25 mouse cellular contexts compared by ENCODE assay signal in genomic region chr2:164800252-164801004, GRCm38 (mm10). TPM values are rescaled to one million over a fixed set of nuclear protein-coding genes. Genes with fewer than 3 reads are reported as not detected.
DNase-seq lines count a peak whose midpoint lies in the region; ATAC-seq and TF ChIP-seq lines count a peak whose summit lies in the region.
"Had no signal": no experiment of that assay in that cellular context is flagged by ENCODE, and none has a peak within 500 bp of the region (broad histone marks: within the 10 kb centered on the region; RNA-seq: fewer than 3 reads in every experiment).

No protein-coding gene starts in this region.

- H3K27ac ChIP-seq in kidney, postnatal 0 days: 0 out of 2 replicates have a peak overlapping the region, but pooled peaks have one; percentile 8
- no peak overlapping the region for H3K27ac ChIP-seq in kidney, embryonic 14.5 days (ENCODE audit: low read depth, low read length)
- no peak overlapping the region for H3K27ac ChIP-seq in kidney, embryonic 15.5 days
- H3K27ac ChIP-seq: embryonic facial prominence, embryonic 10.5 days; embryonic facial prominence, embryonic 12.5 days; forebrain, embryonic 13.5 days; forebrain, embryonic 15.5 days had no signal

- 82% methylated on average over 13 of the region's 13 CpGs for WGBS in kidney, postnatal 0 days
- WGBS in kidney, embryonic 14.5 days: 90% methylated on average over 13 of the region's 13 CpGs
- WGBS in kidney, embryonic 15.5 days: 85% methylated on average over 13 of the region's 13 CpGs

- no peaks in the 10 kb centered on the region for H3K9me3 ChIP-seq in kidney, postnatal 0 days (replicated peaks; ENCODE audit: low read length)
- no peaks in the 10 kb centered on the region for H3K9me3 ChIP-seq in kidney, embryonic 14.5 days (ENCODE audit: control insufficient read depth, low read length)
- H3K9me3 ChIP-seq in kidney, embryonic 15.5 days (replicated peaks): no peaks in the 10 kb centered on the region
- H3K9me3 ChIP-seq: embryonic facial prominence, embryonic 10.5 days; embryonic facial prominence, embryonic 12.5 days; forebrain, embryonic 13.5 days; forebrain, embryonic 15.5 days; G1E had no signal

- peaks cover 24% of the 10 kb centered on the region for H3K36me3 ChIP-seq in kidney, postnatal 0 days (ENCODE audit: insufficient read depth, low read length)
- H3K36me3 ChIP-seq in kidney, embryonic 14.5 days (ENCODE audit: control insufficient read depth, insufficient read depth, low read length): peaks cover 40% of the 10 kb centered on the region
- peaks cover 70% of the 10 kb centered on the region for H3K36me3 ChIP-seq in kidney, embryonic 15.5 days

- H3K27me3 ChIP-seq in kidney, postnatal 0 days (ENCODE audit: insufficient read depth, low read length): no peaks in the 10 kb centered on the region
- no peaks in the 10 kb centered on the region for H3K27me3 ChIP-seq in kidney, embryonic 14.5 days (ENCODE audit: control insufficient read depth, insufficient read depth, low read length)
- H3K27me3 ChIP-seq in kidney, embryonic 15.5 days: no peaks in the 10 kb centered on the region
- H3K27me3 ChIP-seq: CH12.LX; embryonic facial prominence, embryonic 12.5 days; forebrain, embryonic 13.5 days; forebrain, embryonic 15.5 days; Patski had no signal

- DNase-seq in kidney, adult 18-20 months: peak; percentile 25
- no peak for DNase-seq in kidney, adult 11 months
- DNase-seq in kidney, postnatal 0 days (ENCODE audit: low spot score): no peak
- peak; percentile 56 for DNase-seq in kidney, postnatal 14 days
- DNase-seq: adrenal gland, adult 8-10 months; adrenal gland, postnatal 14 days; adrenal gland, postnatal 36 days; B cell, adult 2 months; cerebellum, adult 11-12 months; cerebellum, adult 2 months; cerebellum, adult 9-10 months; cerebellum, postnatal 10 days; cerebellum, postnatal 25 days had no signal

- H3K4me2 ChIP-seq in kidney, postnatal 0 days (ENCODE audit: low read length): no peak overlapping the region
- no peak overlapping the region for H3K4me2 ChIP-seq in kidney, embryonic 14.5 days (replicated peaks; ENCODE audit: low read depth, low read length)
- no peak overlapping the region for H3K4me2 ChIP-seq in kidney, embryonic 15.5 days
- H3K4me2 ChIP-seq: embryonic facial prominence, embryonic 12.5 days; forebrain, embryonic 13.5 days; forebrain, embryonic 15.5 days had no signal

- H3K4me3 ChIP-seq in kidney, postnatal 0 days (replicated peaks; ENCODE audit: low read depth, low read length): no peak overlapping the region
- H3K4me3 ChIP-seq in kidney, embryonic 14.5 days (ENCODE audit: low read length): no peak overlapping the region
- H3K4me3 ChIP-seq in kidney, embryonic 15.5 days (replicated peaks): no peak overlapping the region
- H3K4me3 ChIP-seq: embryonic facial prominence, embryonic 10.5 days; embryonic facial prominence, embryonic 12.5 days; forebrain, embryonic 13.5 days; forebrain, embryonic 15.5 days had no signal

- no peak overlapping the region for H3K9ac ChIP-seq in kidney, postnatal 0 days (ENCODE audit: low read depth, low read length)
- H3K9ac ChIP-seq in kidney, embryonic 14.5 days (ENCODE audit: low read depth, low read length): no peak overlapping the region
- H3K9ac ChIP-seq in kidney, embryonic 15.5 days: no peak overlapping the region
- H3K9ac ChIP-seq: embryonic facial prominence, embryonic 12.5 days; forebrain, embryonic 13.5 days; forebrain, embryonic 15.5 days had no signal

- no peak for ATAC-seq in kidney, postnatal 0 days (replicated peaks; ENCODE audit: low FRiP score, low read depth)
- no peak for ATAC-seq in kidney, embryonic 14.5 days (ENCODE audit: low FRiP score, low TSS enrichment)
- no peak for ATAC-seq in kidney, embryonic 15.5 days (replicated peaks; ENCODE audit: low FRiP score)
- ATAC-seq: activated CD4-positive, CD25-positive, alpha-beta regulatory T cell, adult 4 months; CD4-positive, CD25-positive, alpha-beta regulatory T cell, adult 4 months; forebrain, embryonic 13.5 days; forebrain, embryonic 15.5 days; Patski had no signal

- no peak for TF ChIP-seq CTCF in kidney, postnatal 0 days (IDR thresholded peaks at IDR 0.05; ENCODE audit: low read depth)

- 0 out of 2 replicates have a peak, but pooled peaks cover 14% of the 10 kb centered on the region for H3K4me1 ChIP-seq in kidney, postnatal 0 days (replicated peaks; ENCODE audit: insufficient read depth, low read length)
- H3K4me1 ChIP-seq in kidney, embryonic 14.5 days (ENCODE audit: control insufficient read depth, insufficient read depth, low read length): peaks cover 6% of the 10 kb centered on the region; the same call in 1 of the 2 replicates
- H3K4me1 ChIP-seq in kidney, embryonic 15.5 days: peaks cover 20% of the 10 kb centered on the region

RNA-seq across cellular contexts. Expression of gene Acot8, which starts 4.3 kb away (rescaled TPM):
- 28.7 and 33.2 TPM in 2 replicates for polyA plus RNA-seq in kidney, postnatal 0 days (2015; fragmentation: Nextera tagmentation; extraction: Ambion mirVana)
- polyA plus RNA-seq in kidney, embryonic 14.5 days (2014; fragmentation: Nextera tagmentation; extraction: Ambion mirVana): 13.7 and 17.0 TPM in 2 replicates
- 20.8 and 21.2 TPM in 2 replicates for polyA plus RNA-seq in kidney, embryonic 15.5 days (2015; fragmentation: Nextera tagmentation; extraction: Ambion mirVana)

RNA-seq across cellular contexts. Expression of gene Zswim3, which starts 4.5 kb away (rescaled TPM):
- polyA plus RNA-seq in kidney, postnatal 0 days (2015; fragmentation: Nextera tagmentation; extraction: Ambion mirVana): 5.2 and 5.4 TPM in 2 replicates
- 7.3 and 9.0 TPM in 2 replicates for polyA plus RNA-seq in kidney, embryonic 14.5 days (2014; fragmentation: Nextera tagmentation; extraction: Ambion mirVana)
- polyA plus RNA-seq in kidney, embryonic 15.5 days (2015; fragmentation: Nextera tagmentation; extraction: Ambion mirVana): 9.0 and 9.2 TPM in 2 replicates

RNA-seq across cellular contexts. Expression of gene Snx21, which starts 14.8 kb away (rescaled TPM):
- 19.9 and 21.7 TPM in 2 replicates for polyA plus RNA-seq in kidney, postnatal 0 days (2015; fragmentation: Nextera tagmentation; extraction: Ambion mirVana)
- polyA plus RNA-seq in kidney, embryonic 14.5 days (2014; fragmentation: Nextera tagmentation; extraction: Ambion mirVana): 16.0 and 16.6 TPM in 2 replicates
- polyA plus RNA-seq in kidney, embryonic 15.5 days (2015; fragmentation: Nextera tagmentation; extraction: Ambion mirVana): 21.5 and 24.0 TPM in 2 replicates

RNA-seq across cellular contexts. Expression of gene Tnnc2, which starts 20.7 kb away (rescaled TPM):
- polyA plus RNA-seq in kidney, postnatal 0 days (2015; fragmentation: Nextera tagmentation; extraction: Ambion mirVana): 0.45 and 1.0 TPM in 2 replicates
- 1.8 and 1.9 TPM in 2 replicates for polyA plus RNA-seq in kidney, embryonic 14.5 days (2014; fragmentation: Nextera tagmentation; extraction: Ambion mirVana)
- polyA plus RNA-seq in kidney, embryonic 15.5 days (2015; fragmentation: Nextera tagmentation; extraction: Ambion mirVana): 40.1 and 87.2 TPM in 2 replicates
- polyA plus RNA-seq: activated CD4-positive, CD25-positive, alpha-beta regulatory T cell, adult 4 months; CD4-positive, CD25-positive, alpha-beta regulatory T cell, adult 4 months; embryonic facial prominence, embryonic 10.5 days; forebrain, embryonic 11.5 days; forebrain, embryonic 13.5 days; G1E had no signal

RNA-seq across cellular contexts. Expression of gene Zswim1, which starts 22.1 kb away (rescaled TPM):
- polyA plus RNA-seq in kidney, postnatal 0 days (2015; fragmentation: Nextera tagmentation; extraction: Ambion mirVana): 15.5 and 15.8 TPM in 2 replicates
- polyA plus RNA-seq in kidney, embryonic 14.5 days (2014; fragmentation: Nextera tagmentation; extraction: Ambion mirVana): 12.4 and 20.0 TPM in 2 replicates
- 18.4 and 19.8 TPM in 2 replicates for polyA plus RNA-seq in kidney, embryonic 15.5 days (2015; fragmentation: Nextera tagmentation; extraction: Ambion mirVana)

Comparison
In these comparisons a context has a peak if more than half of its experiments do, and no peak if none do; other contexts are left out.
1. DNase-seq: peak in kidney, adult 18-20 months (single experiment) and kidney, postnatal 14 days (single experiment); none in kidney, adult 11 months (single experiment) and kidney, postnatal 0 days (single experiment).